Mouse (Mus musculus): ENCODE data around the gene Carnmt1.

DNA sequence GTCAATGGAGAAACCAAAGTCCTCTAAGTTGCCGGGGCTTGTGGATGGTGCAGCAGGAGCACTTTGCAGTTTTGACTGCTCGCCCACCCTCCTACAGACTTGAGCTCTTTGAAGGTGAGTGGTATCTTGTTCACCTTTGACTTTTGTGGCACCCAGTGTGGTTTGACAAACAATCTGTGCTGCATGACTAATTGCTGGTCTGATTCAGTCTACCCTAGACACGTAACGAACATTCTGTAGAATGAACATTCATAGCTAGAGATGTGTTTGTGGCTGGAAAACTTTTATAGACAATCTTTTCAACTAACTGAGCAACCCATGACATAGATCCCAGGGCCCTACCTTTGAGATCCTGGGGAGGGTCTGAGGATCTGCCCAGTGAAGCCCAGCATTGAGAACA is 76.8 kb downstream of the Carnmt1 start:
- TF ChIP-seq POLR2A (IDR thresholded peaks at IDR 0.05; ENCODE audit: low read depth, low read length) (no peak), CTCF (IDR thresholded peaks at IDR 0.05; ENCODE audit: extremely low read depth, insufficient read length, insufficient replicate concordance, low read depth, low read length) (no peak)
